In genomic region chr2:78240299-78240698, GRCm38 (mm10) we compare ENCODE assay signal across 29 mouse cellular contexts.
A peak's percentile ranks its signal among the peaks of the same experiment; 100 is the strongest.
DNase-seq lines count a peak whose midpoint lies in the region; ATAC-seq and TF ChIP-seq lines count a peak whose summit lies in the region.
"Had no signal": no experiment of that assay in that cellular context is flagged by ENCODE, and none has a peak within 500 bp of the region (broad histone marks: within the 10 kb centered on the region; RNA-seq: fewer than 3 reads in every experiment).

No protein-coding gene starts in this region.

- ATAC-seq in cerebellum, adult (ENCODE audit: insufficient number of reproducible peaks, low FRiP score, low TSS enrichment): no peak
- ATAC-seq: activated CD4-positive, CD25-positive, alpha-beta regulatory T cell, adult 4 months; forebrain, embryonic 13.5 days; forebrain, postnatal 0 days; hindbrain, postnatal 0 days; inflammation-experienced regulatory T-cells, adult 6 months had no signal

- DNase-seq in cerebellum, postnatal 10 days: peak; percentile 4 to 6
- no peak for DNase-seq in cerebellum, postnatal 25 days
- no peak for DNase-seq in left cerebral cortex, adult 2 months (ENCODE audit: extremely low spot score in 1 of 2, low spot score in 2 of 2)
- DNase-seq in left cerebral cortex, adult 11 months (ENCODE audit: low spot score): no peak
- DNase-seq in brain, adult 2 months (ENCODE audit: low read depth, low spot score): peak; percentile 43
- peak; percentile 54 for DNase-seq in telencephalon, adult 2 months (ENCODE audit: low read depth, low spot score)
- DNase-seq: adrenal gland, adult 8-10 months; adrenal gland, postnatal 25 days; cerebellum, adult 11 months; cerebellum, adult 2 months; cerebellum, adult 9-11 months; gastrocnemius, postnatal 10 days; gastrocnemius, postnatal 36 days; heart, adult 2 months; heart, postnatal 14 days; heart, postnatal 4 days had no signal

- no peak for TF ChIP-seq CTCF in left cerebral cortex, adult 2 months (IDR thresholded peaks at IDR 0.05)

- peak overlapping the region; percentile 71 for H3K27ac ChIP-seq in left cerebral cortex, adult 2 months
- H3K27ac ChIP-seq: embryonic facial prominence, embryonic 10.5 days; embryonic facial prominence, embryonic 13.5 days; forebrain, embryonic 10.5 days; forebrain, embryonic 13.5 days; heart, adult 2 months; heart, embryonic 10.5 days; heart, embryonic 13.5 days; hindbrain, embryonic 14.5 days; hindbrain, postnatal 0 days had no signal

- intact Hi-C loops in left cerebral cortex, adult 2 months (cut with DNase I): no loop called here

- no peak overlapping the region for H3K4me3 ChIP-seq in left cerebral cortex, adult 2 months
- H3K4me3 ChIP-seq: embryonic facial prominence, embryonic 10.5 days; embryonic facial prominence, embryonic 13.5 days; erythroblast, embryonic 14.5 days; forebrain, embryonic 10.5 days; forebrain, embryonic 13.5 days; heart, adult 2 months; heart, embryonic 10.5 days; heart, embryonic 13.5 days had no signal

Comparison
In these comparisons a context has a peak if more than half of its experiments do, and no peak if none do; other contexts are left out.
1. DNase-seq: peak in cerebellum, postnatal 10 days (2 of 2), brain, adult 2 months (single experiment) and telencephalon, adult 2 months (single experiment); none in cerebellum, postnatal 25 days (0 of 2), left cerebral cortex, adult 2 months (0 of 2) and left cerebral cortex, adult 11 months (single experiment).